ENCODE assay signal across 8 mouse cellular contexts in the genomic region with DNA sequence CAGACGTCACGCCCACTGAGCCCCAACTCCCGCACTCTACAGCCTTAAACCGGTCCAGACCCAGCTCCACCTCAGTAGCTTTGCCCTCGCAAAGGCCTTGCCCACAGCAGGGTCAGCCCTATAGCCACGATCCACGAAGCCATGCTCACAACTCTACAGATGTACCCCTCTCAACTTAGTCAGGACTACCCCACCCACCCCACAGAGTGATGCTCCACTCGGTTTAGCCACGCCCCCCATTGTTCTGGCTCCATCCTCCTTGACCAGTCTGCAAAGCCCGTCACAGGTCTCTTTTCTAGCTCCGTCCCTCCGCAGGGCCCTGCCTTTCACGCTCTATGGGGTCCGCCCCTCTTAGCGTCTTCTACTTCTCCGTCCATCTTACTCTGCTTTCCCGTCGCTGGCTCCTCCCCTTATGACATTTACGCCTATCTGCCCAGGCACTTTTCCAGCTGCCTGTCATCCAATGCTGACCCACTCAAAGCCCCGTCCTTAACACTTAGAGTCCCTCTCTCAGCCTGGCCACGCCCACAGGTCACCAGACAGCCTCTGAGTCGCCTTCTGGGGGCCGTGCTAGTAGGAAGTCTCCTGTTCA. TPM values are rescaled to one million over a fixed set of nuclear protein-coding genes. Genes with fewer than 3 reads are reported as not detected.
DNase-seq lines count a peak whose midpoint lies in the region; ATAC-seq and TF ChIP-seq lines count a peak whose summit lies in the region.

No protein-coding gene starts in this region.

- no peak overlapping the region for H3K27ac ChIP-seq in liver, embryonic 11.5 days (ENCODE audit: low read depth, low read length)
- no peak overlapping the region for H3K27ac ChIP-seq in forebrain, embryonic 11.5 days (ENCODE audit: low read depth, low read length)
- no peak overlapping the region for H3K27ac ChIP-seq in olfactory bulb, adult 2 months (ENCODE audit: insufficient read depth, low read depth, low read length)

- H3K9ac ChIP-seq in liver, embryonic 11.5 days (ENCODE audit: low read depth, low read length): no peak overlapping the region
- no peak overlapping the region for H3K9ac ChIP-seq in forebrain, embryonic 11.5 days (ENCODE audit: low read length)

- peaks cover 7% of the 10 kb centered on the region for H3K4me1 ChIP-seq in liver, embryonic 11.5 days (replicated peaks; ENCODE audit: control insufficient read depth, insufficient read depth, low read length)
- H3K4me1 ChIP-seq in forebrain, embryonic 11.5 days (replicated peaks; ENCODE audit: control insufficient read depth, insufficient read depth, low read length): peaks cover 7% of the 10 kb centered on the region; the same call in 1 of the 2 replicates
- peaks cover 20% of the 10 kb centered on the region for H3K4me1 ChIP-seq in olfactory bulb, adult 2 months (ENCODE audit: control insufficient read depth, insufficient read depth, low read length)

- TF ChIP-seq CTCF in olfactory bulb, adult 2 months (IDR thresholded peaks at IDR 0.05; ENCODE audit: insufficient read depth, low read depth, low read length): no peak

- H3K27me3 ChIP-seq in liver, embryonic 11.5 days (replicated peaks; ENCODE audit: control insufficient read depth, insufficient read depth, low read length): peaks cover 100% of the 10 kb centered on the region
- H3K27me3 ChIP-seq in forebrain, embryonic 11.5 days (ENCODE audit: control insufficient read depth, insufficient read depth, low read length): peaks cover 100% of the 10 kb centered on the region

- no peaks in the 10 kb centered on the region for H3K36me3 ChIP-seq in liver, embryonic 11.5 days (ENCODE audit: control insufficient read depth, insufficient read depth, low read length)
- no peaks in the 10 kb centered on the region for H3K36me3 ChIP-seq in forebrain, embryonic 11.5 days (ENCODE audit: control insufficient read depth, insufficient read depth, low read length)

- ATAC-seq in liver, embryonic 11.5 days (replicated peaks; ENCODE audit: low FRiP score): peak; percentile 51
- peak; percentile 32 for ATAC-seq in forebrain, embryonic 11.5 days (replicated peaks; ENCODE audit: low FRiP score)
- ATAC-seq in megakaryocyte, adult 5-6 weeks (ENCODE audit: poor library complexity, severe bottlenecking): no peak

- H3K9me3 ChIP-seq in liver, embryonic 11.5 days (ENCODE audit: control insufficient read depth, low read length): no peaks in the 10 kb centered on the region
- no peaks in the 10 kb centered on the region for H3K9me3 ChIP-seq in forebrain, embryonic 11.5 days (ENCODE audit: control insufficient read depth, low read length)

- no peak for TF ChIP-seq POLR2A in olfactory bulb, adult 2 months (IDR thresholded peaks at IDR 0.05; ENCODE audit: insufficient read depth, low read depth, low read length)

- DNase-seq in liver, embryonic 11.5 days (ENCODE audit: low spot score): no peak
- DNase-seq in liver: no peak
- no peak for DNase-seq in forebrain, embryonic 11.5 days (ENCODE audit: low spot score)
- peak; percentile 51 to 68 for DNase-seq in kidney, postnatal 4 days
- no peak for DNase-seq in right cerebral cortex, adult 2 months (ENCODE audit: low spot score in 2 of 2)
- DNase-seq in urinary bladder, adult 18-20 months (ENCODE audit: low spot score in 2 of 2): no peak

- peak overlapping the region; percentile 47 for H3K4me2 ChIP-seq in liver, embryonic 11.5 days
- peak overlapping the region; percentile 8; the same call in 1 of the 2 replicates for H3K4me2 ChIP-seq in forebrain, embryonic 11.5 days (ENCODE audit: low read depth, low read length, severe bottlenecking)

- H3K4me3 ChIP-seq in liver, embryonic 11.5 days (ENCODE audit: low read depth, low read length): no peak overlapping the region; the same call in 1 of the 2 replicates
- no peak overlapping the region for H3K4me3 ChIP-seq in forebrain, embryonic 11.5 days (ENCODE audit: low read depth, low read length)
- H3K4me3 ChIP-seq in olfactory bulb, adult 2 months (ENCODE audit: insufficient read depth, low read depth, low read length): peak overlapping the region; percentile 14; the same call in 1 of the 2 replicates

- WGBS in liver, embryonic 11.5 days: 17% methylated on average over 23 of the region's 23 CpGs
- WGBS in forebrain, embryonic 11.5 days: 0% methylated on average over 23 of the region's 23 CpGs
- 10% methylated on average over 23 of the region's 23 CpGs for WGBS in olfactory bulb, adult 2 months

RNA-seq across cellular contexts. Expression of a gene that starts 2.8 kb away (rescaled TPM):
- 1.3 and 2.0 TPM in 2 replicates for polyA plus RNA-seq in liver, embryonic 11.5 days (2014; fragmentation: Nextera tagmentation; extraction: Ambion mirVana)
- polyA plus RNA-seq in forebrain, embryonic 11.5 days (2014; fragmentation: Nextera tagmentation; extraction: Ambion mirVana): not detected in 2 replicates
- not detected in 2 replicates for polyA plus RNA-seq in olfactory bulb, adult 2 months (2012; ENCODE audit: insufficient read depth, insufficient read length, low replicate concordance, missing spikeins)
- 2.9 and 4.2 TPM in 2 replicates for total RNA-seq in megakaryocyte, adult 5-6 weeks (2015)
- 1.1 and 2.4 TPM in 2 replicates for total RNA-seq in megakaryocyte, adult 5-6 weeks (2017)

RNA-seq across cellular contexts. Expression of a gene that starts 10.1 kb away (rescaled TPM):
- 10.1 and 11.0 TPM in 2 replicates for polyA plus RNA-seq in liver, embryonic 11.5 days (2014; fragmentation: Nextera tagmentation; extraction: Ambion mirVana)
- 2.3 TPM in 2 replicates for polyA plus RNA-seq in forebrain, embryonic 11.5 days (2014; fragmentation: Nextera tagmentation; extraction: Ambion mirVana)
- polyA plus RNA-seq in olfactory bulb, adult 2 months (2012; ENCODE audit: insufficient read depth, insufficient read length, low replicate concordance, missing spikeins): not detected in 2 replicates
- total RNA-seq in megakaryocyte, adult 5-6 weeks (2015): 4.8 and 5.0 TPM in 2 replicates
- 2.6 and 5.2 TPM in 2 replicates for total RNA-seq in megakaryocyte, adult 5-6 weeks (2017)

RNA-seq across cellular contexts. Expression of a gene that starts 14.7 kb away (rescaled TPM):
- 0.41 and 0.45 TPM in 2 replicates for polyA plus RNA-seq in liver, embryonic 11.5 days (2014; fragmentation: Nextera tagmentation; extraction: Ambion mirVana)
- polyA plus RNA-seq in forebrain, embryonic 11.5 days (2014; fragmentation: Nextera tagmentation; extraction: Ambion mirVana): 6.5 and 6.6 TPM in 2 replicates
- polyA plus RNA-seq in olfactory bulb, adult 2 months (2012; ENCODE audit: insufficient read depth, insufficient read length, low replicate concordance, missing spikeins): not detected in 2 replicates
- total RNA-seq in megakaryocyte, adult 5-6 weeks (2015): 0.11 TPM in 1 of 2 replicates, not detected in the other
- total RNA-seq in megakaryocyte, adult 5-6 weeks (2017): 1.1 TPM in 1 of 2 replicates, not detected in the other

RNA-seq across cellular contexts. Expression of a gene that starts 15.3 kb away (rescaled TPM):
- 2.1 and 2.9 TPM in 2 replicates for polyA plus RNA-seq in liver, embryonic 11.5 days (2014; fragmentation: Nextera tagmentation; extraction: Ambion mirVana)
- polyA plus RNA-seq in forebrain, embryonic 11.5 days (2014; fragmentation: Nextera tagmentation; extraction: Ambion mirVana): 0.51 and 0.64 TPM in 2 replicates
- not detected in 2 replicates for polyA plus RNA-seq in olfactory bulb, adult 2 months (2012; ENCODE audit: insufficient read depth, insufficient read length, low replicate concordance, missing spikeins)
- 0.36 and 0.89 TPM in 2 replicates for total RNA-seq in megakaryocyte, adult 5-6 weeks (2015)
- 0.18 TPM in 1 of 2 replicates, not detected in the other for total RNA-seq in megakaryocyte, adult 5-6 weeks (2017)

RNA-seq across cellular contexts. Expression of a gene that starts 39.3 kb away (rescaled TPM):
- polyA plus RNA-seq in liver, embryonic 11.5 days (2014; fragmentation: Nextera tagmentation; extraction: Ambion mirVana): 20.8 and 21.1 TPM in 2 replicates
- 21.3 and 23.2 TPM in 2 replicates for polyA plus RNA-seq in forebrain, embryonic 11.5 days (2014; fragmentation: Nextera tagmentation; extraction: Ambion mirVana)
- polyA plus RNA-seq in olfactory bulb, adult 2 months (2012; ENCODE audit: insufficient read depth, insufficient read length, low replicate concordance, missing spikeins): 90.9 TPM in 1 of 2 replicates, not detected in the other
- total RNA-seq in megakaryocyte, adult 5-6 weeks (2015): 28.4 and 30.9 TPM in 2 replicates
- 39.6 and 41.2 TPM in 2 replicates for total RNA-seq in megakaryocyte, adult 5-6 weeks (2017)

Comparison
In these comparisons a context has a peak if more than half of its experiments do, and no peak if none do; other contexts are left out.
1. DNase-seq: peak in kidney, postnatal 4 days (2 of 2); none in liver, embryonic 11.5 days (single experiment), liver (single experiment), forebrain, embryonic 11.5 days (single experiment), right cerebral cortex, adult 2 months (0 of 2) and urinary bladder, adult 18-20 months (0 of 2).